Mouse (Mus musculus) cerebellum, postnatal 14 days (tissue): ENCODE measurements around the gene 0610040J01Rik.

Source experiments
- DNase-seq, 2 experiments: peaks; one replicate each; pipeline ENCODE4 v3.0.0; 2021; ENCODE audit warnings: mixed read lengths in 2 of 2

Gene 0610040J01Rik

GRCm38 (mm10) chr5:63811819-63812508 lies at the start of gene 0610040J01Rik:
0610040J01Rik (plus strand) TSS chr5:63812363.
- peak; percentile 71 to 75 for DNase-seq

- DNase-seq, result peak; percentile 67 to 73
Measured at GRCm38 (mm10) chr5:63765886-63766285, 46.3 kb upstream of the 0610040J01Rik start.

GRCm38 (mm10) chr5:63766715-63767114 lies 45.4 kb upstream of the 0610040J01Rik start:
- DNase-seq, result peak; percentile 49 to 70

- DNase-seq, result no peak
Measured at GRCm38 (mm10) chr5:63767464-63767863, 44.7 kb upstream of the 0610040J01Rik start.

- no peak for DNase-seq
Measured at GRCm38 (mm10) chr5:63768220-63768619, 43.9 kb upstream of the 0610040J01Rik start.

- DNase-seq, result peak in 1 of 2 experiments; percentile 14
Measured at GRCm38 (mm10) chr5:63772971-63773370, 39.2 kb upstream of the 0610040J01Rik start.

GRCm38 (mm10) chr5:63773603-63774002 lies 38.6 kb upstream of the 0610040J01Rik start:
- no peak for DNase-seq

GRCm38 (mm10) chr5:63788156-63788826 lies 23.9 kb upstream of the 0610040J01Rik start:
- no peak for DNase-seq

- no peak for DNase-seq
Measured at GRCm38 (mm10) chr5:63812509-63812865, 324 bp downstream of the 0610040J01Rik start.

- DNase-seq, result no peak
Measured at GRCm38 (mm10) chr5:63816643-63817042, 4.5 kb downstream of the 0610040J01Rik start.

- no peak for DNase-seq
Measured at GRCm38 (mm10) chr5:63817270-63817669, 5.1 kb downstream of the 0610040J01Rik start.

- DNase-seq, result no peak
Measured at GRCm38 (mm10) chr5:63818975-63819374, 6.8 kb downstream of the 0610040J01Rik start.

GRCm38 (mm10) chr5:63819519-63819918 lies 7.4 kb downstream of the 0610040J01Rik start:
- no peak for DNase-seq

GRCm38 (mm10) chr5:63821176-63821575 lies 9.0 kb downstream of the 0610040J01Rik start:
- DNase-seq, result no peak

GRCm38 (mm10) chr5:63821860-63822259 lies 9.7 kb downstream of the 0610040J01Rik start:
- DNase-seq, result no peak

GRCm38 (mm10) chr5:63823362-63824332 lies 11.5 kb downstream of the 0610040J01Rik start:
- no peak for DNase-seq

GRCm38 (mm10) chr5:63824599-63825350 lies 12.6 kb downstream of the 0610040J01Rik start:
- DNase-seq, result no peak

GRCm38 (mm10) chr5:63825881-63826280 lies 13.7 kb downstream of the 0610040J01Rik start:
- DNase-seq, result no peak

- DNase-seq, result no peak
Measured at GRCm38 (mm10) chr5:63827006-63827405, 14.8 kb downstream of the 0610040J01Rik start.

GRCm38 (mm10) chr5:63827415-63828053 lies 15.4 kb downstream of the 0610040J01Rik start:
- no peak for DNase-seq

GRCm38 (mm10) chr5:63828380-63829185 lies 16.4 kb downstream of the 0610040J01Rik start:
- DNase-seq, result no peak
